Mouse (Mus musculus): Measurements from ENCODE around the gene Ezr.

GRCm38 (mm10) chr17:6764730-6765129, 17.9 kb downstream of the Ezr start:
- TF ChIP-seq CTCF (IDR thresholded peaks at IDR 0.05; ENCODE audit: low read depth, low read length) (no peak), POLR2A (IDR thresholded peaks at IDR 0.05; ENCODE audit: insufficient read depth, low read length) (no peak)

Data from ES-Bruce4 (cell line).